Mouse (Mus musculus) R1 (cell line): ENCODE data around the gene Sestd1.

Experiments used
- DNase-seq: peaks from one replicate; pipeline ENCODE4 v3.0.0-alpha.2; 2018; ENCODE audit warnings: low read depth, low spot score

Sestd1 gene

GRCm38 (mm10) chr2:77134906-77135305, 145.5 kb downstream of the Sestd1 start:
- DNase-seq = no peak

- DNase-seq = no peak
Measured at GRCm38 (mm10) chr2:77133407-77133806, 147.0 kb downstream of the Sestd1 start.
